Mouse (Mus musculus) lung, postnatal 0 days (tissue): ENCODE data around the gene Lgals7.

Experiments
- CTCF ChIP-seq: IDR thresholded peaks from 2 replicates; pipeline ENCODE4 v1.5.1; 2016; ENCODE audit warnings: antibody characterized with exemption, mild to moderate bottlenecking
- EP300 ChIP-seq: IDR thresholded peaks from 2 replicates; pipeline ENCODE4 v1.6.1; 2016; ENCODE audit warnings: antibody characterized with exemption, mild to moderate bottlenecking, control low read depth

DNA sequence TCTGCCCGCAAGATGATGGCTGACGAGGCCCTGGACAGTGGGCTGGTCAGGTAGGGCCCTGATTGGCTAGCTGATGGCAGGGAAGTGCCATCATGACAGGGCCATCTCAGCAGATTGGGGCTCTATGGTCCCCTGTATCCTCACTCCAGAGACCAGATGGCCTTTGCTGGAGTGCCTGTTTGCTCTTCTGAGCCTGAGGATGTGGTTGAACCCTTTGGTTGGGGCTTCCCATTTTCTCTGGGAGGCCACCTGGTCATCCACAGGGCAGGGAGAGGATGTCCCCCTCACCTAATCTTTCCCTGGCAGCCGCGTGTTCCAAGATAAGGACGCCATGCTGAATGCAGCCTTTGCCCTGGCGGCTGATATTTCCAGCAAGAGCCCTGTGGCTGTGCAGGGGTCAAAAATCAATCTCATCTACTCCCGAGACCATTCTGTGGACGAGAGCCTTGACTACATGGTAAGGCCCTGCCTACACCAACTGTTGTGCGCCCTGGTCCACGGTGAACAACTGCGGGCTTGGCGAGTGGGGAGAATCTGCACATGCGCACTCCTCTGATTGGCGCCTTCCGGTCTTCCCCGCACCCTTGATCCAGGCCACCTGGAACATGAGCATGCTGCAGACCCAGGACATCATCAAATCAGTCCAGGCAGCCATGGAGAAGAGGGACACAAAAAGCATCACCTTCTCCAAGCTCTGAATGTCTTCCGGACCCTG is 32.1 kb upstream of the Lgals7 start:
- TF ChIP-seq CTCF = no peak
- no peak for TF ChIP-seq EP300
